Mouse (Mus musculus) spleen, embryonic (tissue): ENCODE measurements around the gene Ifitm3.
"Not testable (repeated sequence)": the region's sequence is repeated elsewhere in the genome, so short reads cannot be mapped to it uniquely, and the experiment has no call there.

Experiments used
- CTCF ChIA-PET: fragments of 350-600 bp; sonication (Branson Sonifier 250); formaldehyde crosslinking; loops from one replicate; lab custom pipeline; 2022; lab: Charles Lee

Gene Ifitm3

GRCm38 (mm10) chr7:141006446-141006845, 4.1 kb downstream of the Ifitm3 start:
- CTCF ChIA-PET, result no interaction called here

DNA sequence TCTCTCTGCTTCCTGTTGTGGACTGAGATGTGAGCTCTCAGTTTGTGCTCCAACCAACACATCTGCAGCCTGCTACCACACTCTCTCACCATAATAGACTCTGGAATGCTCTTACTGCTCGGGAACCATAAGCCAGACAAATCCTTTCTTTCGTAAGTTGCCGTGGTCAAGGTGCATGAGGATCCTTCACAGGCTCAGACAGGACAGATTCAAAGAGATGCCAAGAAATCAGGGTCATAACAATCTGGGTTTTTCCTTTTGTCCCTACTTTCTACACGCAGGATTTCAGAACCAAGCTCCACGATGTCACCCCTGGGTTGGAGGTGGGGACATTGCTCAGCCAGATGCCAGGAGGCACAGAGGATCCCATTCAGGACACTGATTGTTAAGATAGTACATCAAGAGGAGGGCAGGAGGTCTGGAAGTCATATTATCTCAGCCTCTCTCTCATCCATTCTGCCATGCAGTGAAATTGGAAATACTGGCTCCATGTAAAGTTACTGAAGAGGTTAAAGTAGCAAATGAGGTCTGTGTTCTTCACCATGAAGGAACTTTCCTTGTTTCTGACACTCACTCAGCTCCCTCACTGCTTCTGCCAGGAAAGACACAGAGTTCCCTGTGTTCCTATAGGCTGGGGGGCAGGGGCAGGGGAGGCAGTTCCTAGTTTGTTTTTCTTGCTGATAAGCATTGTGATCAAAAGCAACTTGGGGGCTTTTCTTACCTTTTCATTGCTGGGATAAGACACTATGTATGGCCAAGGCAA, 7.1 kb downstream of the Ifitm3 start:
- CTCF ChIA-PET, result no interaction called here

DNA sequence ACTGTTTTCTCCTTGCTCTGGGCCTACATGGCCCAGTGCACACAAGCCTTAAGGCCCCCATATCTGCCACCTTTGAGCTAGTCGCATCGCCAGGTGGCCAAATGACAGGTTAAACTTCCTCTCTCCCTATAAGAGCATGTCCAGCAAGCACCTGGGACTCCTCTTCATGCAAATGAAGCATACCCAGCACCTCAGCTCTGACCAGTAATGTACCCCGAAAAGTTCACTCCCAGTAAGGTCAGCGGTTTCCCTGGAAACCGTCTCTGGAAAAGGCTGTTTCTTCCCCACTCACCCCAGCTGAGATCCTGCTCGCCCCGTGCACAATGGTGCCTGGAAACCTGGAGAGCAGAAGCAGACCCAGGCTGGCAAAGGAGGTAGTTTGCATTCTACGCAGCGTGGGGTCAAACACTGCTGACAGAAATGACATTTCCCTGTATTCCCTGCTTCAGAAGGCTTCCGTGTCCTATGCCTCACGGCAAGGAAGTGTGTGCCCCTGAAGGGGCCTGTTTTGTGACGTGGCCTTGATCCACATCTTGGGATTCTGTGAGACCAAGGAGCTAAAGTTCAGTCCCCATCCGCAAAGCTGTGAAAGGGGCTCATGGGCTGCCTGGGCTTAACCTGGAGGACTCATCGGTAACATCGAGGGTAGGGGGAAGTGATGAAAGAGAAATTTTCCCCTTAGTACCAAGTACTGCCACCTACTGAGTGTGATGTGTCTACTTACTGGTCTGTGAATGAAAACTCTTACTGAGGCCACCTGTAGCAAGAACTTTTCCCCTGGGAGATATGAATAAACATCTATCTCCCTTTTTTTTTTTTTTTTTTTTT, 9.5 kb downstream of the Ifitm3 start:
- CTCF ChIA-PET, result no interaction called here

- CTCF ChIA-PET, result no interaction called here
These were observed 11.5 kb downstream of the Ifitm3 start for GRCm38 (mm10) chr7:140998853-140999700.

DNA sequence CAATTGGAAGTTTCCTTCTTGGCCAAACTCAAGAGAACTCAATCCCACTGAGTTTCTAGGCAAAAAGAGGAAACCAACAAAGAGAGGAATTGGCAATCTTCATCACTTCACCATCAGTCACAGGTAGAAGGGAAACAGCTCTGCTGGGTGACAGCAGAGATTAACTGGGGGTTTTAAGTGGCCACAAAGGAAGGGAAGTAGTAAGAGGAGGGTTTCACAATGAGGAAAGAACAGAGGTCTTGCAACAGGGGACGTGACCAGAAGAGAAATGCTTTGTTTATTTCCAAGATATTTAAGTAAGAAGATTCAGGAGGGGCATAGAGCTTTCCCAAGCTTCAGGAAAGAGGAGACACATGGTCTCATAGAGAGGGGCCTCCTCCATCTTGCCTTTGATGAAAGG, 12.8 kb downstream of the Ifitm3 start:
- CTCF ChIA-PET, result interaction anchor here (0.6 to 0.7 kb wide), 3 partner anchors 25 to 50 kb away, joined by 4 to 12 read pairs (median 7); no protein-coding TSS in a partner anchor

DNA sequence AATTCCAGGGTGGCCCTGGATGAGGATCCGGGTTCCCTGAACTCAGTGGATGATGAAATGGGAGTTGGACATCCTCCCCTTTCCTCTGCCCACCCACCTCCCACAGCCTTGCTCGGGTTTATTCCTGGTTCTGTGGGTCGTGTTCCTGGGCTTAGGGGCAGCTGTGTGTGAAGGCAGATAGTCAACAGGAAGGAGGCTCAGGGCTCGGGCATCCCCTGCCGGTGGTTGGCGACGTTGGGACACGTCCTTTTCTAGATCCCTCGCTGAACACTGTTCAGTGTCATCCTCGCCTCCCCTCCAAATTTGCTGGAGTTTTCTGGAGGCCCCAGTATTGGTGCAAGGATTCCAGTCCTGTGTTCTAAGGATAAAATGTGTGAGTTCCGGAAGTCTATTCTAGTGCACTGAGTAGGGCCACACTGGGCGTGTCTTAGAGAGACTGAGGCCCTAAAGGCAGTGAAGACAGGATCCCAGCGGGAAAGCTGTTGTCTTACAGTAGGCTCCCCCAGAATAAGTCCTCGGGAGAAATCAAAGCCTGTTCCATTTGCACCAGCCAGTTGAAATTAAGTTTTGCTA, 19.4 kb downstream of the Ifitm3 start:
- CTCF ChIA-PET, result no interaction called here

DNA sequence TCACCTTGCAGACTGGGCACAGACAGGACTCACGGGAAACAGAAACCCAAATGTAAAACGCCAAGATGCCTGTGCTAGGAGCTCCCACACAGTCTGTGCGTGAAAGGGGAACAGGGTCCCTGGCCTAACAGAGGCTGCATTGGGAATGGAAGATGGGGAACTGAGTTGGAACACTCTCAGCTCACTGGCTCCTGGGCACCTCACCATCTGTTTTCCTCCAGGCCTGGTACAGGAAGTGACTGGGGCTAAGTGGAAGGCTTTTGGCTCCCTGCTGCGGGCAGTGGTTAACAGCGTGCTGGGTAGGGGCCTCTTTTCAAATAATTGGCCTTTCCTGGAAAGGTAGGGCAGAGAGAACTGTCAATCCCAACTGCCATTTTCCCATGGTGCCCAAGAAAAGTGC, 19.9 kb downstream of the Ifitm3 start:
- CTCF ChIA-PET, result no interaction called here

GRCm38 (mm10) chr7:140990185-140990584, 20.4 kb downstream of the Ifitm3 start:
- CTCF ChIA-PET, result no interaction called here

DNA sequence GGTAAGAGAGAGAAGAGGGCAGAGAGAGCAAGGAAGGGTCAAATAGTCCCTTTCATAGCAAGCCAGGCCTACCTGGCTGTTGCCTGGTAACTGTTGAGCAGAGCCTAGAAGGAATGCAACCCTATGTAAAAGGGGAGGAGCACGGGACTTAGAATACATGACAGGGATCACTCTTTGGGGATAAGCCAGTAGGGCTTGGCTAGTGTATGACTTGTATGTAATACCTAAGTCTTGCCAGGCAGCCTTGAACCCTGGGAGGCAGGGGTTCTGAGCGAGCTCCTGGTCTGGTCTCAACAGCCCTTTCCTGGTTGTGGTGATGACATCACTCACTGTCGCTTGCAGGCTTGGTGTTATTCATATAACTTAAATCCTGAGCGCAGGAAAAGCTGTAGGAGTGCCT, 21.5 kb downstream of the Ifitm3 start:
- CTCF ChIA-PET, result no interaction called here

DNA sequence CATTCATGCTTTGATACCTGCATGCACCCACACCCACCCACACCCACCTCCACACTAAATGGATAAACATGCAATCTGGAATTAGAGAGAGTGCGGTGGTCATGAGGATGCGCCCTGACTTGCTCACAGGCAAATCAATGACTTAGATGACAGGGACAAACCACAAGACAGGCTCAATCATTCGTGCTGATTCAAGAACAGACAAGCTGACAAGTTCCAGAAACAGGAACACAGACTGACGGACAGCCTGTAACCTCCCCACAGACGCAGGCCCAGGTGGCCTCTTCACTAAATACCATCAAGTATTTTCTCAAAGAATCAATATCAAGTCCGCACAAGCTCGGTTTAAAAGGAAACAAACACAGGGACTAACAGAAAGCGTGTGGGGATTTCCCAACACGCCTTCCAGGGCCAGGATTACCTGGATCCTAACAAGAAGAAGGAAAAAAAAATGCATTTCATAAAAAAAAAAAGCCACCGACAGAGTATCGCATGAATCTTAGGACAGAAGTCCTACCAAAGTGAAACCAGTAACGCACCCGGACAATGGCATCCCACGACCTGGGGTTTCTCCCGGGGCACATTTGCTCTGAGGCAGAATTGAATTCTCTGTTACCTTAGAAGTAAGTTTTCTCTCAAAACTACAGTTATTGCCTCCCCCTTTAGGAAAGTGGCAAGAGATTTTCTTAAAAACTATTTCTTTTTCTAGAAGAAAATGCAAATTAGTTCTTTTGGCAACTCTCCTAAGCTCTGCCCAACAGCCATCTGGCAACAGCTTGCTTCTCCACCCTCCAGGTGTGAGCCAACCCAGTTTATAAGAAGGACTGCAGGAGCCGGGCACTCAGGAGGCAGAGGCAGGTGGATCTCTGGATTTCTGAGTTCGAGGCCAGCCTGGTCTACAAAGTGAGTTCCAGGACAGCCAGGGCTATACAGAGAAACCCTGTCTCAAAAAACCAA, 23.1 kb downstream of the Ifitm3 start:
- CTCF ChIA-PET, result no interaction called here

- CTCF ChIA-PET, result no interaction called here
These were observed 27.6 kb downstream of the Ifitm3 start for GRCm38 (mm10) chr7:140982971-140983370.

- CTCF ChIA-PET, result interaction anchor here (0.5 kb wide), 1 partner anchor 40 kb away, joined by 3 read pairs; the partner anchor contains the start of gene Pgghg
These were observed 28.9 kb downstream of the Ifitm3 start for GRCm38 (mm10) chr7:140981704-140982103.

DNA sequence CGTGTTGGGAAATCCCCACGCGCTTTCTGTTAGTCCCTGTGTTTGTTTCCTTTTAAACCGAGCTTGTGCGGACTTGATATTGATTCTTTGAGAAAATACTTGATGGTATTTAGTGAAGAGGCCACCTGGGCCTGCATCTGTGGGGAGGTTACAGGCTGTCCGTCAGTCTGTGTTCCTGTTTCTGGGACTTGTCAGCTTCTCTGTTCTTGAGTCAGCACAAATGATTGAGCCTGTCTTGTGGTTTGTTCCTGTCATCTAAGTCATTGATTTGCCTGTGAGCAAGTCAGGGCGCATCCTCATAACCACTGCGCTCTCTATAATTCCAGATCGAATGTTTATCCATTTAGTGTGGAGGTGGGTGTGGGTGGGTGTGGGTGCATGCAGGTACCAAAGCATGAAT, 33.9 kb downstream of the Ifitm3 start:
- CTCF ChIA-PET, result interaction anchor here (0.6 kb wide), 1 partner anchor 19 kb away, joined by 4 read pairs; no protein-coding TSS in a partner anchor

- CTCF ChIA-PET, result no interaction called here
These were observed 35.1 kb downstream of the Ifitm3 start for GRCm38 (mm10) chr7:140975465-140975864.

DNA sequence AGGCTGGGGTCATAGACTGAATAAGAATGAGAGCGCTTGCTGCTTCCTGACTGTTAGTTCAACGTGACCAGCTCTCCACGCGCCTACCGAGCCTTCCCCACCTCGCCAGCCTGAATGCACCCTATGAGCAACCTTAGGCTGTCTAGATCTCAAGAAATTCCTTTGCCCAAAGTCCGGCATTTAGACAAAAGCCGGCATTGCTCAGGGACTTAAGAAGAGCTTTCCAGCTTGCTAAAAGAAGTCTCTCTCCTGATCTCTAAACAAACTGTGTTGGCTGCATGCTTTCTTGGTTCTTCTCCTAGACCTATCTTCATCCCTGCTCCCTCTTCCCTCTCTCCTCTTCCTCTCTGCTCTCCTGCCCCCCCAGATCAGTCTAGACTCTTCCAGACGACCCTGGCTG, 35.6 kb downstream of the Ifitm3 start:
- CTCF ChIA-PET, result no interaction called here

GRCm38 (mm10) chr7:140973396-140974165, 37.0 kb downstream of the Ifitm3 start:
- CTCF ChIA-PET, result interaction anchor here (0.6 kb wide), 1 partner anchor 24 kb away, joined by 4 read pairs; no protein-coding TSS in a partner anchor

DNA sequence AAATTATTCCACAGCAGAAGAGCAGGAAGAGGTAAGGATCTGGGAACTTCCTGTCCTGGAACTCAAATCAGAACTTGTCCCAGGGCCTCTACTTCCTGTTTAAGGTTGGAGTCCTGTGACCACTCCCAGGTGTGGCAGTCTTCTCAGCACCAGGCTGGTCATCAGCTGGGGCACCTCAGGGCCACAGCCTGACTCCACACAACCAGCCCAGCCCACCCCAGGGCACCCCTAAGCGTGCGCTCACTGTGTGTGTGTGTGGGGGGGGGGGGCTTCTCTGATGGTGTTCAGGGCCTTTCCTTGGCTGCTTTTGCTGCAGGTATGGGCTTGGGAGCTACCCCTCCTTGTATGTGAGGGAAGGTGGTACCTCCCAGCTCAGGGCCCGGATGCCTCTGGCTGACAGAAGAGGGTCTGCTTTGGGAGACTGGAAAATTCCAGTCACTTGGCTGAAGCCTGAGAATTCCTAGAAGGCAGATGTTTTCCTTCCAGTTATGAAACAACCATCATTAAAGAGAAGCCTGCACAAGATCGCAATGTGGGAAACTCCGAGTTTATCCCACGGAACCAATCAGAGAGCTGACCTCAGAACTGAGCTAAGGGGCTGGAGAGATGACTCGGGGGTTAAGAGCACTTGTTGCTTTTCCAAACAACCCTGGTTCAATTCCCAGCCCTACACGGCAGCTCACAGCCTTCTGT, 38.9 kb downstream of the Ifitm3 start:
- CTCF ChIA-PET, result no interaction called here

DNA sequence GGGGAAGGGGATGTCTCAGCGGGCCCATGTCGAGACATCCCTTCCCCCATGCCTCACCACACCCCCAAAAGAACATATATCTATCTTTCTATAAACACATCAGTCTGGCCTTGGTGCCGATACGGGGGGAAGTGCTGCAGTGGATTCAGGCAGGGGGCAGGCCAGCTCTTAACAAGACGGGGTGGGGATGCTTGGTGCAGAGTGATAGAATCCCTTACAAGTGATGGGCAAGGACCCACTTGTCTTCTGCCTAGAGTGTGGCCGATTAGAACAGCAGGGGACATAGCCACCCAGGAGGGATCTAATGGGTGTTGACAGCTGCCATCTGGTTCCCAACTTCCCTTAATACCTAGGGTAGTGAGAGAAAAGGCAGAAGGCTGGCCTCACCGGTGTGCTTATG, 39.6 kb downstream of the Ifitm3 start:
- CTCF ChIA-PET, result interaction anchor here (0.7 kb wide), 1 partner anchor 24 kb away, joined by 11 read pairs; no protein-coding TSS in a partner anchor

- CTCF ChIA-PET, result not testable (repeated sequence)
These were observed 41.9 kb downstream of the Ifitm3 start for GRCm38 (mm10) chr7:140968710-140969109.
